Mouse (Mus musculus): ENCODE results near the gene Fam76a.
A peak's percentile ranks its signal among the peaks of the same experiment; 100 is the strongest.

The Fam76a gene

GRCm38 (mm10) chr4:132961866-132962265 is 39.5 kb upstream of the Fam76a start:
- Histone ChIP-seq H3K9me3 (ENCODE audit: low read length) (no peaks in the 10 kb centered on the region), H3K4me3 (replicated peaks; ENCODE audit: low read length) (peak overlapping the region; percentile 52; the same call in 1 of the 2 replicates), H3K27me3 (ENCODE audit: insufficient read depth, low read length) (no peaks in the 10 kb centered on the region), H3K4me1 (replicated peaks; ENCODE audit: low read depth, low read length) (peaks cover 88% of the 10 kb centered on the region), H3K36me3 (ENCODE audit: insufficient read depth, low read length) (no peaks in the 10 kb centered on the region)
- no peak for TF ChIP-seq NANOG (IDR thresholded peaks at IDR 0.05; ENCODE audit: borderline replicate concordance, low read length)
- TF ChIP-seq POU5F1 (IDR thresholded peaks at IDR 0.05; ENCODE audit: borderline replicate concordance, low read length), result no peak
- TF ChIP-seq CTCF (conservative IDR thresholded peaks at IDR 0.05; ENCODE audit: low read length), result no peak

DNA sequence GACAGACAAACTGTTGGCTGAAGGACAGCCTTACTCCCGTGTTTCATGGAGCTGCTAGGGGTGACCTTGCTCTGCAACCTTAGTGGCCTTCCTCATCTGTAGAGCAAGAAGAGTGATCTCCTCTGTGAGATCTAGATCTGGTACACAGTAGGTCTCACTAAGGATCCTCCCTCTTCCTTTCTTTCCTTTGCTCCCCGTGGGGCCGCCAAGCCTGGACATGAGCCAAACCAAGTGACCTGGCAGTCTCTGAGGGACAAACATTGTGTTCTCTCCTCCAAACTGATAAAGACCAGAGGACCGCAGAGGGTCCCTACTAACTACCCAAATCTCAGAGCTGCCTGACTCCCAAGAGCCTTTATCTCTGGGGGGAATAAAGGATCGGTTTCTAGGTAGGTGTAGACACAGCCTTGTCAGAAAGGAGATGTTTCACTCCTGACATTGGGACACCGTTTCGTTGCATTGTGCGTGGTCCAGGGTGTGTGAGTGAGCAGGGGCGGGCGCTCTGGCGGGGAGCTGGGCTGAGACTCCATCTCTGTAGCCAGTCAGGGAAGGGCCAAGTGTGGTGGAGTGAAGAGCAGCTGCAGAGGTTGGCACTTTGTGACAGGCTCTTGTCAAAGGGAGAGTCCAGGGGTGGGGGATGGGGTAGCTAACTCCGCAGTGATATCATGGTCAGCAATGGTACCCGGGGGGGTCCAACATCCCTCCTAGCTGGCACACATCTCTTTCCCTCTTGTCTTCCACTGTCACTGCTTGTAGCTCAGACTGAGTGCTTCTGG is 38.7 kb upstream of the Fam76a start:
- Histone ChIP-seq H3K9me3 (ENCODE audit: low read length) (no peaks in the 10 kb centered on the region), H3K36me3 (ENCODE audit: insufficient read depth, low read length) (no peaks in the 10 kb centered on the region), H3K4me3 (replicated peaks; ENCODE audit: low read length) (peak overlapping the region; percentile 52), H3K4me1 (replicated peaks; ENCODE audit: low read depth, low read length) (peaks cover 92% of the 10 kb centered on the region), H3K27me3 (ENCODE audit: insufficient read depth, low read length) (no peaks in the 10 kb centered on the region)
- TF ChIP-seq NANOG (IDR thresholded peaks at IDR 0.05; ENCODE audit: borderline replicate concordance, low read length) (no peak), POU5F1 (IDR thresholded peaks at IDR 0.05; ENCODE audit: borderline replicate concordance, low read length) (no peak), CTCF (conservative IDR thresholded peaks at IDR 0.05; ENCODE audit: low read length) (no peak)

DNA sequence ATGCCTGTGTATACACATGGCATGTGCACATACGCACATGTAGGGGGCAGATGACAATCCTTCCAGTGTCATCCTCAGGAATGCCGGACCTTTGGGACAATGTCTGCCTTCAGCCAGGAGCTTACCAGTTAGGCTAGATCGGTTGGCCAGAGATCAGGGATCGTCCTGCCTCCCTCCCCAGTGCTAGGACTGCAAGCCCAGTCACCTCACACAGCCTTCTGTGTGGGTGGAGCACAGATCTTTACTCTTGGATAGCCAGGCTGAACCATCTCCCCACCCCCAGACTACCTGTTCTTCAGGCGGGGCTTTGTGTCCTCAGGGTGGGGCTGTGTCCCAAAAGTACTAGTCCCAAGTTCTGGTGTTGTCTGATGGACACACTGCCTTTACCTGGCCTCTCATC is 38.0 kb upstream of the Fam76a start:
- no peak for TF ChIP-seq CTCF (conservative IDR thresholded peaks at IDR 0.05; ENCODE audit: low read length)
- TF ChIP-seq POU5F1 (IDR thresholded peaks at IDR 0.05; ENCODE audit: borderline replicate concordance, low read length), result no peak
- TF ChIP-seq NANOG (IDR thresholded peaks at IDR 0.05; ENCODE audit: borderline replicate concordance, low read length), result no peak
- Histone ChIP-seq H3K36me3 (ENCODE audit: insufficient read depth, low read length) (no peaks in the 10 kb centered on the region), H3K27me3 (ENCODE audit: insufficient read depth, low read length) (no peaks in the 10 kb centered on the region), H3K4me1 (replicated peaks; ENCODE audit: low read depth, low read length) (peaks cover 96% of the 10 kb centered on the region), H3K4me3 (replicated peaks; ENCODE audit: low read length) (peak overlapping the region; percentile 52), H3K9me3 (ENCODE audit: low read length) (no peaks in the 10 kb centered on the region)

- Histone ChIP-seq H3K9me3 (ENCODE audit: low read length) (no peaks in the 10 kb centered on the region), H3K4me1 (replicated peaks; ENCODE audit: low read depth, low read length) (peaks cover 96% of the 10 kb centered on the region), H3K36me3 (ENCODE audit: insufficient read depth, low read length) (no peaks in the 10 kb centered on the region), H3K4me3 (replicated peaks; ENCODE audit: low read length) (peak overlapping the region; percentile 52), H3K27me3 (ENCODE audit: insufficient read depth, low read length) (no peaks in the 10 kb centered on the region)
- TF ChIP-seq CTCF (conservative IDR thresholded peaks at IDR 0.05; ENCODE audit: low read length) (no peak), POU5F1 (IDR thresholded peaks at IDR 0.05; ENCODE audit: borderline replicate concordance, low read length) (no peak), NANOG (IDR thresholded peaks at IDR 0.05; ENCODE audit: borderline replicate concordance, low read length) (no peak)
Measured at GRCm38 (mm10) chr4:132959679-132960045, 37.3 kb upstream of the Fam76a start.

- H3K9me3 ChIP-seq (ENCODE audit: low read length), result no peaks in the 10 kb centered on the region
- no peaks in the 10 kb centered on the region for H3K36me3 ChIP-seq (ENCODE audit: insufficient read depth, low read length)
- H3K4me1 ChIP-seq (replicated peaks; ENCODE audit: low read depth, low read length), result peaks cover 96% of the 10 kb centered on the region
- no peaks in the 10 kb centered on the region for H3K27me3 ChIP-seq (ENCODE audit: insufficient read depth, low read length)
- TF ChIP-seq CTCF (conservative IDR thresholded peaks at IDR 0.05; ENCODE audit: low read length), result no peak
- no peak for TF ChIP-seq POU5F1 (IDR thresholded peaks at IDR 0.05; ENCODE audit: borderline replicate concordance, low read length)
- 0 out of 2 replicates have a peak, but pooled peaks have one; percentile 10 for TF ChIP-seq NANOG (IDR thresholded peaks at IDR 0.05; ENCODE audit: borderline replicate concordance, low read length)
- H3K4me3 ChIP-seq (replicated peaks; ENCODE audit: low read length), result peak overlapping the region; percentile 52
Measured at GRCm38 (mm10) chr4:132958741-132959678, 36.7 kb upstream of the Fam76a start.

GRCm38 (mm10) chr4:132955395-132955791 is 33.0 kb upstream of the Fam76a start:
- H3K36me3 ChIP-seq (ENCODE audit: insufficient read depth, low read length), result no peaks in the 10 kb centered on the region
- 0 out of 2 replicates have a peak overlapping the region, but pooled peaks have one; percentile 10 for H3K4me3 ChIP-seq (replicated peaks; ENCODE audit: low read length)
- TF ChIP-seq NANOG (IDR thresholded peaks at IDR 0.05; ENCODE audit: borderline replicate concordance, low read length) (no peak), CTCF (conservative IDR thresholded peaks at IDR 0.05; ENCODE audit: low read length) (no peak), POU5F1 (IDR thresholded peaks at IDR 0.05; ENCODE audit: borderline replicate concordance, low read length) (no peak)
- H3K9me3 ChIP-seq (ENCODE audit: low read length), result no peaks in the 10 kb centered on the region
- H3K4me1 ChIP-seq (replicated peaks; ENCODE audit: low read depth, low read length), result peaks cover 81% of the 10 kb centered on the region
- H3K27me3 ChIP-seq (ENCODE audit: insufficient read depth, low read length), result peaks cover 4% of the 10 kb centered on the region; the same call in 1 of the 2 replicates

DNA sequence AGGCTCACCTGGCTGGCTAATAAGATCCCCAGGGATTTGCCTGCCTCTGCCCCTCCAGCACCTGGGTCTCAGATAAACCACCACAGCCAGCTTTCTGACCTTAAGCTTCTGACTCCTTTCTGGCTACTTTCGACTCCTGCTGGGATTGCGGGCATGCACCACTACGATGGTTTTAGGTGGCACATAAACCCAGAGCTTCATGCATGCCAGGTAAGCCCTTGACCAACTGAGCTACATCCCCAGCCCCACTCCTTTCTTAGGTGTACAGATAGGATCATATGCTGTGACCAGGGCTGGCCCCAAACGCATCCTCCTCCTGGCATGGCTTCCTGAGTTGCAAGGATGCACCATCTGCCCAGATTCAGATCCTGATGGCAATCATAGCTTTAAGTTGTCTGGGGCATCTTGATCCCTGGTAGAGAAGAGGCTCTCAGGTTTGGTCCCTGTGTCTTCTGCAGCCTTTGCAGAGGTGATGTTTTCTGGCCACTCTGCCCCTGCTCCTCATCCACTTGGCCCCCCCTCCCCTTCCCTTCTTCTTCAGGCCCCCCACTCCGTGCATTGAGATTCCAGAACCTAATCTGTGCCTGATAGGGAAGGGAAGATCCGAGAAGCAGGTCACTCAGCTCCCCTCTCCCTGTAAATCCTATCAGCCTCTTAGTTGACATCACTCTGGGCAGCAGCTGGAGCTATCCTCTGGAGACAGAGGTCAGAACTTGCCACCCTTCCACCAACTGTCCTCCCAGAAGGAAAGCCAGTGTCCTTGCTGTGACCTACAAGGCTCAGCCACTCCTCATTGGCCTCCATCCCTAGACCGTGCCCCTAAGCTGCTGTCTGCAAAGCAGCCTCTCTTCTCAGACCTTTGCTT is 32.4 kb upstream of the Fam76a start:
- Histone ChIP-seq H3K36me3 (ENCODE audit: insufficient read depth, low read length) (no peaks in the 10 kb centered on the region), H3K27me3 (ENCODE audit: insufficient read depth, low read length) (peaks cover 4% of the 10 kb centered on the region; the same call in 1 of the 2 replicates), H3K4me3 (replicated peaks; ENCODE audit: low read length) (no peak overlapping the region), H3K9me3 (ENCODE audit: low read length) (no peaks in the 10 kb centered on the region), H3K4me1 (replicated peaks; ENCODE audit: low read depth, low read length) (peaks cover 81% of the 10 kb centered on the region)
- no peak for TF ChIP-seq NANOG (IDR thresholded peaks at IDR 0.05; ENCODE audit: borderline replicate concordance, low read length)
- no peak for TF ChIP-seq POU5F1 (IDR thresholded peaks at IDR 0.05; ENCODE audit: borderline replicate concordance, low read length)
- no peak for TF ChIP-seq CTCF (conservative IDR thresholded peaks at IDR 0.05; ENCODE audit: low read length)
